8 mouse cellular contexts compared by ENCODE assay signal in the genomic region with DNA sequence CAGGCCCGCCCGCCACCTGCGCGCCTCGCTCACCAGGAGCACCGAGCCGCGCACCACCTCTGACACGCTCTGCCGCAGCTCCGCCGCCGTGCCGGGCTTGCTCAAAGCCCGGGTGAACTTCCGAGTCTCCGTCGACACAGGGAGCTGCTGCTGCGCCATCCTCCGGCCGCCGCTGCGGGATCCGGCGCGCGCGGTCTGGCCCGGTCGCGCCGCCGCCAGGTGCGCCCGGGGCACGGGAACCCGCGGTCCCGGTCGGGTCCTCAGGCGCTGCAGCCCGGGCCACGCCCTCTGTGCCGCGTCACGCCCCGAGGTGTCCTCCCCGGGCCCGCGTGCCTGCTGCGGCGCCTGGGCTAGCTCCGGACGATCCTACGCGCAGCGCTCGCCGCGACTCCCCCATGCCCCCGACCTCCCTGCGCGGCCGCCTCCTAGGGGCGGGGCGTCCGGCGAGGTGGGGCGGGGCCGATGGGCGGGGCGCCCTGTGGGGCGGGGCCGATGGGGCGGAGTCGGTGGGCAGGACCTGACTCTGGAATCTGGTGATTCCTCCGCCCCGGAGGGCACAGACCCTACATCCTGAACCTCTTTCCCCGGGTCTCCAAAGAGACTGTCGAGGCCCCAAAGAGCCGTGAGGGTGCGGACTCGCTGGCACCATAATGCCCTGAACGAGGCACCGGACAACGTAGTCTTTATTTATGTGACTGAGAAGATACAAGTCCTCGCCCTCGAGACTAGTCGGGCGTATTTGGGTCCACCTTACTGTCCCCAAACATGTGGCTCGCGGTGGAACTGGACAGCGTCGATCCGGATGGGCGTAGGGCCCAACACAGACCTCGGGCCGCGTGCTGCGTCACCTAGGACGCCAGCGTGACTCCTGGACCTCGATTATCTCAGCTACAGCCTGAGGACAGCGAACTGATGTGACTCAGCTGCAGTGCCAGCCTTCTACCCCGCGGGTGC. TPM values are rescaled to one million over a fixed set of nuclear protein-coding genes. Genes with fewer than 3 reads are reported as not detected.
A peak's percentile ranks its signal among the peaks of the same experiment; 100 is the strongest.
DNase-seq lines count a peak whose midpoint lies in the region; ATAC-seq and TF ChIP-seq lines count a peak whose summit lies in the region.

A gene (minus strand): TSS at position 381 of the 954 bp plus-strand sequence.

- H3K4me1 ChIP-seq in hindbrain, embryonic 13.5 days (replicated peaks) = peaks cover 10% of the 10 kb centered on the region

- POLR2A ChIA-PET in Patski (lab: Charles Lee) = no interaction called here

- no peaks in the 10 kb centered on the region for H3K36me3 ChIP-seq in hindbrain, embryonic 13.5 days

- peak within 1 kb of the TSS; percentile 71 for H3K4me3 ChIP-seq in hindbrain, embryonic 13.5 days

- no peaks in the 10 kb centered on the region for H3K9me3 ChIP-seq in hindbrain, embryonic 13.5 days

- in situ Hi-C loops in Patski (cut with MboI; ENCODE audit: low pct_unique_long_range_greater_than_20kb) = no loop called here

- peak within 1 kb of the TSS; percentile 88 for H3K27ac ChIP-seq in hindbrain, embryonic 13.5 days

- TF ChIP-seq CTCF in Patski (IDR thresholded peaks at IDR 0.05) = no peak

- CTCF ChIA-PET in Patski (lab: Charles Lee) = interaction anchor here (1.3 to 1.7 kb wide), 2 partner anchors 11 to 26 kb away, joined by 4 to 7 read pairs; no protein-coding TSS in a partner anchor

- peak within 1 kb of the TSS; percentile 77 for H3K9ac ChIP-seq in hindbrain, embryonic 13.5 days

- no peaks in the 10 kb centered on the region for H3K27me3 ChIP-seq in Patski
- H3K27me3 ChIP-seq in hindbrain, embryonic 13.5 days = peaks cover 27% of the 10 kb centered on the region

- ATAC-seq in Patski = peak; percentile 83
- peak; percentile 91 for ATAC-seq in hindbrain, embryonic 13.5 days (ENCODE audit: low FRiP score)

- under 1% methylated on average over 100 of the region's 106 CpGs for WGBS in hindbrain, embryonic 13.5 days

- peak; percentile 34 for DNase-seq in Patski (ENCODE audit: low read depth, low spot score)
- peak; percentile 86 to 93 for DNase-seq in cerebellum, postnatal 14 days
- peak; percentile 73 to 74 for DNase-seq in frontal cortex, postnatal 14 days (ENCODE audit: low spot score in 2 of 2)
- DNase-seq in layer of hippocampus, postnatal 25 days (ENCODE audit: extremely low spot score in 1 of 2, low spot score in 1 of 2) = peak; percentile 62 to 78
- DNase-seq in lung, postnatal 25 days (ENCODE audit: low spot score) = peak; percentile 93
- peak; percentile 84 for DNase-seq in retina, embryonic 14.5 days (ENCODE audit: low spot score)
- peak; percentile 90 for DNase-seq in thymus, postnatal 4 days

- peak within 1 kb of the TSS; percentile 89 for H3K4me2 ChIP-seq in hindbrain, embryonic 13.5 days

RNA-seq across cellular contexts. Expression of the gene that starts here (rescaled TPM):
- 13.7 TPM for polyA plus RNA-seq in Patski (2021)
- polyA plus RNA-seq in hindbrain, embryonic 13.5 days (2015; fragmentation: Nextera tagmentation; extraction: Ambion mirVana) = 6.2 and 7.3 TPM in 2 replicates
- total RNA-seq in layer of hippocampus, postnatal 25 days (2021) = 100 to 1,000 TPM; 195 to 220 TPM

Comparison
In these comparisons a context has a peak if more than half of its experiments do, and no peak if none do; other contexts are left out.
1. Peak in every context shown above with its lines: DNase-seq, ATAC-seq, H3K4me3 ChIP-seq and H3K27ac ChIP-seq.
2. DNase-seq: peak in every context shown above with its lines; median percentile 93 in lung, postnatal 25 days; 90 in thymus, postnatal 4 days; 90 in cerebellum, postnatal 14 days; 84 in retina, embryonic 14.5 days; 74 in frontal cortex, postnatal 14 days; 70 in layer of hippocampus, postnatal 25 days; 34 in Patski.